Mouse (Mus musculus) thymus, adult 2 months (tissue): Measurements from ENCODE around the gene Gm27021.

Experiments
- CTCF ChIP-seq: fragments of 200-500 bp; IDR thresholded peaks from 2 replicates; pipeline ENCODE4 v1.5.1; 2012; ENCODE audit warnings: mild to moderate bottlenecking, control low read depth, low read length, moderate library complexity, borderline replicate concordance; ENCODE audit not compliant: control insufficient read depth, poor library complexity, insufficient read depth; ENCODE audit errors: extremely low read depth
- POLR2A ChIP-seq: fragments of 200-500 bp; IDR thresholded peaks from 2 replicates; pipeline ENCODE4 v1.6.1; 2012; ENCODE audit warnings: mild to moderate bottlenecking, low read length, control low read depth, moderate library complexity; ENCODE audit not compliant: control insufficient read depth, poor library complexity, insufficient read depth; ENCODE audit errors: extremely low read depth

DNA sequence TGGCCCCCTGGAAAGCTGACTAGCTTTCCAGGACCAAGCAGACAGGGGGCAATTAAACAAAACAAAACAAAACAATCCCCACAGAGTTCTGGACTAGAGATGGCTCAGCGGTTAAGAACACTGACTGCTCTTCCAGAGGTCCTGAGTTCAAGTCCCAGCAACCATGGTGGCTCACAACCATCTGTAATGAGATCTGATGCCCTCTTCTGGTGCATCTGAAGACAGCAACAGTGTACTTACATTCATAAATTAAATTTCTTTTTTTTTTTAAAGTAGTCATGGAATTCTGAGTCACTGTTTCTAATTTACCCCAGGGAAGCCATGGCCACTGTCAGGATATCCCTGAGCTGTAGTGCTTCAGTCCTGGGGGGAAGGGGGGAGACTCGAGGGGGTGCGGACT, 53.4 kb downstream of the Gm27021 start:
- TF ChIP-seq CTCF = no peak
- no peak for TF ChIP-seq POLR2A
